Mouse (Mus musculus) embryonic facial prominence, embryonic 15.5 days (tissue): ENCODE measurements around the gene Cab39. TPM values are rescaled to one million over a fixed set of nuclear protein-coding genes. Genes with fewer than 3 reads are reported as not detected.
"Not testable (repeated sequence)": the region's sequence is repeated elsewhere in the genome, so short reads cannot be mapped to it uniquely, and the experiment has no call there.

Experiments
- ATAC-seq: fragments of 200-750 bp; cut with Nextera tagmentation; 2 replicates; pipeline ENCODE4 v1.8.0; 2017; ENCODE audit warnings: low read depth, moderate TSS enrichment; ENCODE audit not compliant: insufficient number of reproducible peaks, low FRiP score, low TSS enrichment
- H3K27ac ChIP-seq: fragments of 300-500 bp; sonication (generic); replicated peaks from 2 replicates; pipeline ENCODE4 v1.5.1; 2015; ENCODE audit warnings: mild to moderate bottlenecking, inconsistent platforms
- H3K27me3 ChIP-seq: fragments of 300-500 bp; sonication (generic); 2 replicates; pipeline ENCODE4 v1.6.1; 2015; ENCODE audit warnings: inconsistent platforms
- H3K36me3 ChIP-seq: fragments of 300-500 bp; sonication (generic); 2 replicates; pipeline ENCODE4 v1.6.1; 2015; ENCODE audit warnings: mild to moderate bottlenecking, inconsistent platforms
- H3K4me1 ChIP-seq: fragments of 300-500 bp; sonication (generic); 2 replicates; pipeline ENCODE4 v1.6.1; 2015; ENCODE audit warnings: inconsistent platforms
- H3K4me2 ChIP-seq: fragments of 300-500 bp; sonication (generic); replicated peaks from 2 replicates; pipeline ENCODE4 v1.6.1; 2015; ENCODE audit warnings: mild to moderate bottlenecking, inconsistent platforms
- H3K4me3 ChIP-seq: fragments of 300-500 bp; sonication (generic); replicated peaks from 2 replicates; pipeline ENCODE4 v1.5.1; 2015; ENCODE audit warnings: mild to moderate bottlenecking, inconsistent platforms
- H3K9ac ChIP-seq: fragments of 300-500 bp; sonication (generic); 2 replicates; pipeline ENCODE4 v1.6.1; 2015; ENCODE audit warnings: inconsistent platforms
- H3K9me3 ChIP-seq: fragments of 300-500 bp; sonication (generic); replicated peaks from 2 replicates; pipeline ENCODE4 v1.6.1; 2016; ENCODE audit warnings: inconsistent platforms
- WGBS: fragments of 180-500 bp; shearing (Covaris S2); methylation state at CpG from one replicate; pipeline ENCODE4 v1.1.7; 2015; 5-methylcytosine and 5-hydroxymethylcytosine counted together
- polyA plus RNA-seq: library from polyadenylated mRNA; unstranded; fragments of >200 nt; fragmentation: Nextera tagmentation; extraction: Ambion mirVana; gene quantifications from 2 replicates; pipeline ENCODE4 v1.2.1, GENCODE M21; 2015

The Cab39 gene
- polyA plus RNA-seq, 1 experiment from 2014 or later: 31.3 TPM

- Histone ChIP-seq H3K27me3 (no peaks in the 10 kb centered on the region), H3K4me3 (no peak overlapping the region), H3K4me2 (no peak overlapping the region), H3K9me3 (no peaks in the 10 kb centered on the region), H3K4me1 (peaks cover 8% of the 10 kb centered on the region; the same call in 1 of the 2 replicates), H3K27ac (no peak overlapping the region), H3K9ac (no peak overlapping the region), H3K36me3 (no peaks in the 10 kb centered on the region)
- 65% methylated on average over 3 of the region's 3 CpGs for WGBS
- ATAC-seq: no peak
Observed at GRCm38 (mm10) chr1:85790565-85790964, 2.7 kb upstream of the Cab39 start.

DNA sequence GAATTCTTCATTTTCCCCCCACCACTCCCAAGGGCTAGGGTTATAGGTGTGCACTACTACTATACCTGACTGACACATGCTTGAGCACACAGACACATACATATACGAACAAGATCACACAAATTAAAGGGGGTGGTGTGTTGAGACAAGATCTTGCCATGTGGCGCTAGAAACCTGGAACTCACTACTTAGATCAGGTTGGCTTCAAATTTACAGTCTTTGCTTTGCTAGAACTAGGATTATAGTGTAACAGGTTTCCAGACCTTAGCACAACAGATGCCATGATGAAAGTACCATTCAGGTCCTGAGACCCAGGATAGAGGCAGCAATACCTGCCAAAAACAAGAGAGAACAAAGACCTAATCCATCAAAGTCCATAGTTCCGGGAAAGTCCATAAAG lies 1.8 kb upstream of the Cab39 start:
- Histone ChIP-seq H3K9me3 (no peaks in the 10 kb centered on the region), H3K27ac (no peak overlapping the region), H3K4me2 (no peak overlapping the region), H3K4me1 (peaks cover 8% of the 10 kb centered on the region; the same call in 1 of the 2 replicates), H3K27me3 (no peaks in the 10 kb centered on the region), H3K4me3 (no peak overlapping the region), H3K9ac (no peak overlapping the region), H3K36me3 (no peaks in the 10 kb centered on the region)
- ATAC-seq: no peak
- WGBS: 86% methylated on average over 3 of the region's 3 CpGs

DNA sequence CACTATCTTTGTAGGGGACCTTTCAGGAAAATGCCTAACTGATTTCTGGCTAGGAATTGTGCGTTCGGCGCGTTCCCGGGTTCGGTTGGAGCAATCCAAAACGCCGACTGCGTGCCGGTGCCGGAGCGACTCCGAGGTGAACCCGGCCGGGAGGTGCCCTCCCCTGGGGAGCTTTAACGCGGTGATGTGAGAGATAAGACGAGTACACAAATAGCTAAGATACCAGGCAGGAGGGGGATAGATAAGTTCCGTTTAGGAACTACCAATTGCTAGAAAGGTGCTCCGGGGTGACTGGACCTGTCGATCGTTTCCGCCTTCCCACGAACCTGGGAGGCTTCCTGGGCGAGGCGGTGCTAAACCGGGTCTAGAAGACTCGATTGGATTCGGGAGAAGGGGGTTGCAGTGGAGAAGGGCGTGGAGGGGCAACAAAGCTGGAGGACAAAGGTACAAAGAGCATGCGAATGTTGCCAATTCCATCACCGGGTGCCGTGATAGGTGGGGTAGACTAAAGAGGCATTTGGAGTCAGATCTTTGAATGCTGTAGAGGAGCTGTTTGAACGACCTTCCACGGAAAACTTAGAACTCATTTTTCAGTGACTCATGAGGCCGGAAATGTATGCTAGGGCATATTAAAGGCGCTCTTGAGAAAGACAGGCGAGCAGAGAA lies 998 bp downstream of the Cab39 start:
- peak overlapping the region; percentile 88 for H3K9ac ChIP-seq
- H3K4me2 ChIP-seq: peak overlapping the region; percentile 76
- WGBS: under 1% methylated on average over 38 of the region's 38 CpGs
- no peaks in the 10 kb centered on the region for H3K36me3 ChIP-seq
- H3K4me3 ChIP-seq: peak overlapping the region; percentile 99
- no peaks in the 10 kb centered on the region for H3K27me3 ChIP-seq
- ATAC-seq: no peak
- H3K9me3 ChIP-seq: no peaks in the 10 kb centered on the region
- H3K27ac ChIP-seq: peak overlapping the region; percentile 93
- H3K4me1 ChIP-seq: peaks cover 8% of the 10 kb centered on the region; the same call in 1 of the 2 replicates

GRCm38 (mm10) chr1:85795196-85795595 lies 2.0 kb downstream of the Cab39 start:
- 0 out of 2 replicates have a peak overlapping the region, but pooled peaks have one; percentile 10 for H3K4me3 ChIP-seq
- ATAC-seq: no peak
- no peaks in the 10 kb centered on the region for H3K27me3 ChIP-seq
- peaks cover 8% of the 10 kb centered on the region; the same call in 1 of the 2 replicates for H3K4me1 ChIP-seq
- H3K4me2 ChIP-seq: no peak overlapping the region
- H3K9ac ChIP-seq: no peak overlapping the region
- 65% methylated on average over 3 of the region's 3 CpGs for WGBS
- H3K36me3 ChIP-seq: no peaks in the 10 kb centered on the region
- no peaks in the 10 kb centered on the region for H3K9me3 ChIP-seq
- H3K27ac ChIP-seq: no peak overlapping the region

GRCm38 (mm10) chr1:85799776-85800175 lies 6.5 kb downstream of the Cab39 start:
- no peak overlapping the region for H3K27ac ChIP-seq
- H3K9ac ChIP-seq: no peak overlapping the region
- H3K27me3 ChIP-seq: no peaks in the 10 kb centered on the region
- no peak overlapping the region for H3K4me2 ChIP-seq
- 60% methylated on average over 1 of the region's 1 CpGs for WGBS
- no peaks in the 10 kb centered on the region for H3K9me3 ChIP-seq
- no peaks in the 10 kb centered on the region for H3K36me3 ChIP-seq
- ATAC-seq: no peak
- H3K4me1 ChIP-seq: peaks cover 4% of the 10 kb centered on the region; the same call in 1 of the 2 replicates
- no peak overlapping the region for H3K4me3 ChIP-seq

DNA sequence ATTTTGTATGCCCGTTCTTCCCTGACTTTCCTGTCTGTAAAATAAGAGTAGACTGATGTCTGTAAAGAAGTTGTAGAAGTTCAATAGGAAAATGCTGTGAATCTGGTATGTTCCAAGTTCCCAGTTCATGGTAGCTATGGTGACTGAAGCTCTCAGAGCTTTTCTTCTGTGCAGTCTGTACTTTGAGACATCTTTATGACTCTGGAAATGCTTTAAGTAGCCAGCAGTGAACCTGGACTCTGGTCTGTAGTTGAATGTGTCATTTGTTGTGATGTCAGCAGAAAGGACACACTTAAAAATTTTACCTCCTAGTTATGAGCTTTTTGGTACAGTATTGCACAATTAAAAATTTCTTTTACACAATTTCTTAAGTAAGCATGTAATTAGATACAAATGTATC lies 9.3 kb downstream of the Cab39 start:
- H3K27ac ChIP-seq: no peak overlapping the region
- H3K36me3 ChIP-seq: no peaks in the 10 kb centered on the region
- H3K27me3 ChIP-seq: no peaks in the 10 kb centered on the region
- no peaks in the 10 kb centered on the region for H3K4me1 ChIP-seq
- H3K4me3 ChIP-seq: no peak overlapping the region
- 86% methylated on average over 1 of the region's 1 CpGs for WGBS
- no peak overlapping the region for H3K4me2 ChIP-seq
- no peak overlapping the region for H3K9ac ChIP-seq
- no peaks in the 10 kb centered on the region for H3K9me3 ChIP-seq
- no peak for ATAC-seq

DNA sequence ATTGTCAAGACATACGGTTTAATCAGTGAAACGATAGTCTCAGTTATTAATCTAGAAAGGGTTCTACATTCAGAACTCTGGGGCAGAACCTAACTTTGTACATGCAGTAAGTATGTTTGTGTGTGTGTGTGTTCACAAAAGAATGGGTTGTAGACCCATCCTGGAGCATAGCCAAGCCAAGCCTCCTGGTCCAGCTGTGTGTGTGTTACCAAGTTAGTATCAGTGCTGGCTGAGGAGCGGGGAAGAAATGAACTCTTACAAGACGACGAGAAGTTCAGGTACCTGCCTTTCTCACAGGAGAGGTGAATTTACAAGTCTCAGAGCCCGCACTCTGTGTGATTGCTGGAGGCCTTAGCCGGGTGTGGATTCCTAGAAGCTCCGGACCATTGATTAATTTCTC lies 11.3 kb downstream of the Cab39 start:
- H3K9me3 ChIP-seq: no peaks in the 10 kb centered on the region

DNA sequence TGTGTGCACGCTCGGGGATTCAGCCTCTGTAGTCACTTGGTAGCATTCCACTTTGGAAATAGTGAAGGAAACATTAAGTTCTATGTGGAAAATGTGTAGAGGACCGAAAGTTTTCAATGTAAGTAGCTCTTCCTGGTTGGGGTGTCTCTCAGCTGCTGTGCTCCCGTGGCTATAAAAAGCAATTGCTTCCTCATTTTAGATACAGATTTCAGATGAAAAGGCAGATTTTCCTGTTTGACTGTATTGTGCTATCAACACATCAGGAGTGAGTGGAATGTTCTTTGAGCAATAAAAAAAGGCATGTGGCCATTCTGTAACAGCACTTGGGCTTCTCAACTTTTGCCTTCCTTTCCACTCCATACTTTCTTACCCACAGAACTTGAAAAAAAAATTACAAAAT lies 16.0 kb downstream of the Cab39 start:
- Histone ChIP-seq H3K36me3 (no peaks in the 10 kb centered on the region), H3K27me3 (no peaks in the 10 kb centered on the region), H3K4me1 (peaks cover 14% of the 10 kb centered on the region), H3K4me3 (no peak overlapping the region), H3K9ac (no peak overlapping the region), H3K4me2 (no peak overlapping the region), H3K27ac (0 out of 2 replicates have a peak overlapping the region, but pooled peaks have one; percentile 44), H3K9me3 (no peaks in the 10 kb centered on the region)
- 68% methylated on average over 4 of the region's 4 CpGs for WGBS
- no peak for ATAC-seq

More for the DNA sequence above, 11.3 kb downstream of the Cab39 start:
- no peak overlapping the region for H3K4me2 ChIP-seq
- H3K9ac ChIP-seq: no peak overlapping the region
- no peaks in the 10 kb centered on the region for H3K36me3 ChIP-seq
- no peak overlapping the region for H3K4me3 ChIP-seq
- 89% methylated on average over 8 of the region's 8 CpGs for WGBS
- H3K27ac ChIP-seq: no peak overlapping the region
- peaks cover 6% of the 10 kb centered on the region for H3K4me1 ChIP-seq
- H3K27me3 ChIP-seq: no peaks in the 10 kb centered on the region
- ATAC-seq: no peak

- no peak for ATAC-seq
- Histone ChIP-seq H3K4me3 (no peak overlapping the region), H3K36me3 (no peaks in the 10 kb centered on the region), H3K27me3 (no peaks in the 10 kb centered on the region), H3K27ac (no peak overlapping the region), H3K9ac (no peak overlapping the region), H3K4me1 (peaks cover 14% of the 10 kb centered on the region), H3K9me3 (no peaks in the 10 kb centered on the region), H3K4me2 (no peak overlapping the region)
- 73% methylated on average over 2 of the region's 2 CpGs for WGBS
Observed at GRCm38 (mm10) chr1:85810343-85810742, 17.1 kb downstream of the Cab39 start.

DNA sequence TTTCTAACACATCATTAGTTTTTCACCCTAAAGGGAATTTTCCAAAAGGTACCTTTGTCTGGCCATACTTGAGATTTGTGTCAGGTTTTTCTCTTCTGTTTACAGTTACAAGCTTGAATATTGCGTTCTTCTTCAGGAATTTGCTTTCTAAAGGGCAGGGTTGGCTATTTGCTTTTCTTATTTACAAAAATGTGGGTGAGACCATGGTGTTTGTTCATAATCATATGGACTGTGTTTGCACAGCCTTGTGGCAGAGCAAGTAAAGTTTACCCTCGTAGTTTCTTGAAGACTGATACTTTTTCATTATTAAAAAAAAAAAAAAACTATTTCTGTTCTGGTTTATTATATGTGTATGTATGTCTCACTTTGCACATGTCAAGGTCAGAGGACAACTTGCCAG lies 17.5 kb downstream of the Cab39 start:
- ATAC-seq: no peak
- WGBS: 57% methylated on average over 2 of the region's 2 CpGs

DNA sequence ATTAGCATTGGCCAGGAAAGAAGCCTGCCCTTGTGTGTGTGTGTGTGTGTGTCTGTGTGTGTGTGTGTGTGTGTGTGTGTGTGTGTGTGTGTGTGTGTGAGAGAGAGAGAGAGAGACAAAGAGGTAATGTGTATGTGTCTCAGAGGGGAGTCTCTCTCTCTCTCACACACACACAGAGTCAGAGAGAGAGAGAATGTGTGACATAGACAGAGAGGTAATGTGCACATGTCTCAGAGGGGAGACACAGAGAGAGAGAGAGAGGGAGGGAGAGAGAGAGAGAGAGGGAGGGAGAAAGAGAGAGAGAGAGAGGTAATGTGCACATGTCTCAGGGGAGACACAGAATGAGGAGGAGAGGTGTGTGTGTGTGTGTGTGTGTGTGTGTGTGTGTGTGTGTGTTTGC lies 21.0 kb downstream of the Cab39 start:
- not testable (repeated sequence) for H3K4me2 ChIP-seq, H3K27ac ChIP-seq, H3K36me3 ChIP-seq, H3K27me3 ChIP-seq, H3K9me3 ChIP-seq, ATAC-seq, H3K4me3 ChIP-seq, H3K9ac ChIP-seq, H3K4me1 ChIP-seq

More for the DNA sequence above, 17.5 kb downstream of the Cab39 start:
- H3K36me3 ChIP-seq: no peaks in the 10 kb centered on the region
- no peak overlapping the region for H3K4me2 ChIP-seq
- no peak overlapping the region for H3K9ac ChIP-seq
- H3K27ac ChIP-seq: no peak overlapping the region
- H3K27me3 ChIP-seq: no peaks in the 10 kb centered on the region
- H3K4me1 ChIP-seq: peaks cover 14% of the 10 kb centered on the region
- H3K9me3 ChIP-seq: no peaks in the 10 kb centered on the region
- no peak overlapping the region for H3K4me3 ChIP-seq

DNA sequence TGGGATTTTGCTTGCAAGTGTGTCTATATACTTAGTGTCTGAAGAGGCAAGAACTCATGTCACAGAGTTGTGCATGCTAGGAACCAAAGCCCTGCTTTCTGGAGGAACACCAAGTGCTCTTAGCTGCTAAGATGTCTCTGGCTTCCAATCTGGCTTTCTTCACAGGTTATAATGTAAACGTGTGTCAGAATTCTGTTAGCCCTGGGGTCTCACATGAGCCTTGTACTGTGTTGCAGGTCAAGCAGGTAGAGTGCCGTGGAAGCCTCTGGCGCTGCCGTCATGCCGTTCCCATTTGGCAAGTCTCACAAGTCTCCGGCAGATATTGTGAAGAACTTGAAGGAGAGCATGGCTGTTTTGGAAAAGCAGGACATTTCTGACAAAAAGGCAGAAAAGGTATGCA lies 24.9 kb downstream of the Cab39 start:
- Histone ChIP-seq H3K36me3 (peaks cover 29% of the 10 kb centered on the region), H3K9me3 (0 out of 2 replicates have a peak, but pooled peaks cover 2% of the 10 kb centered on the region), H3K4me3 (no peak overlapping the region), H3K4me2 (no peak overlapping the region), H3K27me3 (no peaks in the 10 kb centered on the region), H3K27ac (no peak overlapping the region), H3K4me1 (no peaks in the 10 kb centered on the region), H3K9ac (no peak overlapping the region)
- 92% methylated on average over 6 of the region's 6 CpGs for WGBS
- ATAC-seq: no peak
